Mouse (Mus musculus): ENCODE measurements around the gene Itgb1bp2.

DNA sequence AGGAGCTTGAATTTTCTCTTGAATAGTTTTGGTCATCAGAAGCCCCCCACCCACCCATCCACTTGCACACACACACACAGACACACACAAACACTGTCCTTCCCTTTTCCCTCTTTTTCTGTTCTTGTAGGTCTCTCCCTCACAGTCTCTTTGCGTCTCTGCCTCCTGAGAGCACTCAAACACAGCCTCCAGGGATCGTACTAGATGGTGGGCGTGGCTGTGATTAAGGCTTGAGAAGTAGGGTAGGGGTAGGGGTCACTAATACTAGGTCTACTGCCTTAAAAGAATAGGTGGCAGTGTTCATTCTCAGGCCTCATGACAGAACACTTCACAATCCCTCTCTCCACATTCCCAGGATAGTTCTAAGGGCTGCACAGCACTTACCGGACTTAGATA is 28.2 kb upstream of the Itgb1bp2 start, which contains the start of gene Zmym3:
- TF ChIP-seq CTCF (IDR thresholded peaks at IDR 0.05; ENCODE audit: low read depth, low read length), result no peak
- no peak for TF ChIP-seq POLR2A (IDR thresholded peaks at IDR 0.05; ENCODE audit: extremely low read depth, insufficient read depth, low read length)
